Mouse (Mus musculus) ES-E14 (cell line): ENCODE results near the gene Amotl2.

ENCODE experiments used
- CHD2 ChIP-seq: IDR thresholded peaks from 2 replicates; pipeline ENCODE4 v1.6.1; 2014; ENCODE audit warnings: mild to moderate bottlenecking, low read depth, low read length, inconsistent platforms
- HCFC1 ChIP-seq: IDR thresholded peaks from 2 replicates; pipeline ENCODE4 v1.6.1; 2012; ENCODE audit warnings: low read length, inconsistent platforms, borderline replicate concordance; ENCODE audit not compliant: insufficient read depth
- ZC3H11A ChIP-seq: IDR thresholded peaks from 2 replicates; pipeline ENCODE4 v1.6.1; 2012; ENCODE audit warnings: low read depth, mild to moderate bottlenecking, inconsistent platforms, low read length, borderline replicate concordance

DNA sequence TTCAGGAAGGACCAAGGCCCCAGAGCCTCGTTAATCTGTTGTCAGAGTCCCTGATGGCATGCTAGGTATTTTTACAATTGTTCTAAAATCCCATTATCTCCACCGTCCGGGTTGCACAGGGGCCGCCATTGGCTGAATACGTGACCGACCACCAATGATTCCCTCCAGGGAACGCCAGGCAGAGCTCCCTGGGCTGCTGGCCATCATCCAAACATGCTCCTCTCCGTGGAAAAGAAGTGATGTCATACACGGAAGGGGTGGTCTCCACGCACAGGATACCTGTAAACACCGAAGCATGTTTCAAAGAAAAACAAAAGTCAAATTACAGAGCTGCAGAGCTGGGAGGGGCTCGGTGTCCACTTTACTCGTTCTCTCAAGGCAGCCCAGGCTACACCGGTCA lies 39.9 kb downstream of the Amotl2 start:
- TF ChIP-seq CHD2, result no peak
- TF ChIP-seq ZC3H11A, result no peak
- TF ChIP-seq HCFC1, result no peak
